In genomic region chr15:84263573-84263972, GRCm38 (mm10) we compare ENCODE assay signal across 18 mouse cellular contexts. TPM values are rescaled to one million over a fixed set of nuclear protein-coding genes. Genes with fewer than 3 reads are reported as not detected.
DNase-seq lines count a peak whose midpoint lies in the region; ATAC-seq and TF ChIP-seq lines count a peak whose summit lies in the region.
"Had no signal": no experiment of that assay in that cellular context is flagged by ENCODE, and none has a peak within 500 bp of the region (broad histone marks: within the 10 kb centered on the region; RNA-seq: fewer than 3 reads in every experiment).

No protein-coding gene starts in this region.

- H3K27ac ChIP-seq in liver, postnatal 0 days (ENCODE audit: low read depth): no peak overlapping the region
- H3K27ac ChIP-seq in liver, embryonic 13.5 days: no peak overlapping the region
- H3K27ac ChIP-seq: hindbrain, postnatal 0 days; kidney, embryonic 15.5 days; stomach, postnatal 0 days had no signal

- TF ChIP-seq EP300 in liver, postnatal 0 days (IDR thresholded peaks at IDR 0.05; ENCODE audit: low read depth): no peak

- no peaks in the 10 kb centered on the region for H3K27me3 ChIP-seq in liver, postnatal 0 days (ENCODE audit: insufficient read depth, low read length)
- H3K27me3 ChIP-seq in liver, embryonic 13.5 days: no peaks in the 10 kb centered on the region

- H3K4me2 ChIP-seq in liver, postnatal 0 days (ENCODE audit: low read depth, low read length): no peak overlapping the region
- no peak overlapping the region for H3K4me2 ChIP-seq in liver, embryonic 13.5 days
- H3K4me2 ChIP-seq: kidney, embryonic 15.5 days had no signal

- no peak overlapping the region for H3K9ac ChIP-seq in liver, postnatal 0 days (replicated peaks)
- no peak overlapping the region for H3K9ac ChIP-seq in liver, embryonic 13.5 days
- H3K9ac ChIP-seq: forebrain, postnatal 0 days; kidney, embryonic 15.5 days had no signal

- no peaks in the 10 kb centered on the region for H3K9me3 ChIP-seq in liver, postnatal 0 days (ENCODE audit: low read length)
- no peaks in the 10 kb centered on the region for H3K9me3 ChIP-seq in liver, embryonic 13.5 days (replicated peaks)
- H3K9me3 ChIP-seq: kidney, embryonic 15.5 days had no signal

- DNase-seq in liver (peak; percentile 33), ES-CJ7 (ENCODE audit: low read depth, low spot score) (peak; percentile 38), MEL-GATA-1-ER (ENCODE audit: extremely low read depth, low read depth) (peak; percentile 53)
- DNase-seq in liver, postnatal 0 days: no peak
- DNase-seq in liver, embryonic 13.5 days: no peak
- no peak for DNase-seq in lung, postnatal 10 days
- DNase-seq in urinary bladder, postnatal 25 days (ENCODE audit: low spot score): no peak
- DNase-seq: cerebellum, postnatal 10 days; embryo, embryonic 11 days; forebrain, postnatal 0 days; gastrocnemius, postnatal 36 days; kidney, postnatal 4 days; lung, adult 18-20 months; lung, postnatal 36 days had no signal

- ATAC-seq in liver, postnatal 0 days: no peak
- ATAC-seq in liver, embryonic 13.5 days (ENCODE audit: low read depth): peak; percentile 46
- ATAC-seq: forebrain, postnatal 0 days; hindbrain, postnatal 0 days; intestine, postnatal 0 days had no signal

- H3K4me1 ChIP-seq in liver, postnatal 0 days (ENCODE audit: insufficient read depth): no peaks in the 10 kb centered on the region
- H3K4me1 ChIP-seq in liver, embryonic 13.5 days (replicated peaks): peaks cover 26% of the 10 kb centered on the region
- H3K4me1 ChIP-seq: kidney, embryonic 15.5 days had no signal

- TF ChIP-seq CTCF in liver, postnatal 0 days (IDR thresholded peaks at IDR 0.05; ENCODE audit: low read depth): no peak

- WGBS in liver, postnatal 0 days (ENCODE audit: insufficient replicate concordance): 25% methylated on average over 2 of the region's 2 CpGs
- WGBS in liver, embryonic 13.5 days (ENCODE audit: insufficient replicate concordance): 11% methylated on average over 2 of the region's 2 CpGs

- H3K4me3 ChIP-seq in liver, postnatal 0 days (ENCODE audit: low read depth, low read length): no peak overlapping the region
- no peak overlapping the region for H3K4me3 ChIP-seq in liver, embryonic 13.5 days (replicated peaks)
- H3K4me3 ChIP-seq: kidney, embryonic 15.5 days had no signal

- H3K36me3 ChIP-seq in liver, postnatal 0 days (replicated peaks; ENCODE audit: insufficient read depth, low read length): no peaks in the 10 kb centered on the region
- H3K36me3 ChIP-seq in liver, embryonic 13.5 days: no peaks in the 10 kb centered on the region
- H3K36me3 ChIP-seq: kidney, embryonic 15.5 days had no signal

RNA-seq across cellular contexts. Expression of gene Parvb, which starts 31.7 kb away (rescaled TPM):
- polyA plus RNA-seq in liver, postnatal 0 days (2015; fragmentation: Nextera tagmentation; extraction: Ambion mirVana): 4.9 and 6.0 TPM in 2 replicates
- polyA plus RNA-seq in liver, embryonic 13.5 days (2015; fragmentation: Nextera tagmentation; extraction: Ambion mirVana): 6.7 and 8.1 TPM in 2 replicates

Comparison
In these comparisons a context has a peak if more than half of its experiments do, and no peak if none do; other contexts are left out.
1. DNase-seq: peak in liver (single experiment), ES-CJ7 (single experiment) and MEL-GATA-1-ER (single experiment); none in liver, postnatal 0 days (single experiment), liver, embryonic 13.5 days (single experiment), lung, postnatal 10 days (single experiment) and urinary bladder, postnatal 25 days (single experiment).